Mouse (Mus musculus): ENCODE measurements around the gene Bod1l.

The Bod1l gene

GRCm38 (mm10) chr5:41844147-41844529, at the start of gene Bod1l:
Gene Bod1l, minus strand, starts transcription at chr5:41844315.
- peak; percentile 98 to 99 for DNase-seq (ENCODE audit: low spot score in 2 of 2)

- no peak for DNase-seq (ENCODE audit: low spot score in 2 of 2)
These were observed 49.2 kb upstream of the Bod1l start for GRCm38 (mm10) chr5:41893351-41893750.

- DNase-seq (ENCODE audit: low spot score in 2 of 2): no peak
These were observed 46.8 kb upstream of the Bod1l start for GRCm38 (mm10) chr5:41890871-41891270.

GRCm38 (mm10) chr5:41889245-41889849, 45.2 kb upstream of the Bod1l start:
- DNase-seq (ENCODE audit: low spot score in 2 of 2): no peak

GRCm38 (mm10) chr5:41888834-41889233, 44.7 kb upstream of the Bod1l start:
- peak; percentile 30 to 42 for DNase-seq (ENCODE audit: low spot score in 2 of 2)

GRCm38 (mm10) chr5:41887738-41888137, 43.6 kb upstream of the Bod1l start:
- peak; percentile 49 to 81 for DNase-seq (ENCODE audit: low spot score in 2 of 2)

GRCm38 (mm10) chr5:41884563-41884962, 40.4 kb upstream of the Bod1l start:
- peak; percentile 52 to 68 for DNase-seq (ENCODE audit: low spot score in 2 of 2)

GRCm38 (mm10) chr5:41871164-41871563, 27.0 kb upstream of the Bod1l start:
- peak in 1 of 2 experiments; percentile 41 for DNase-seq (ENCODE audit: low spot score in 2 of 2)

- no peak for DNase-seq (ENCODE audit: low spot score in 2 of 2)
These were observed 11.7 kb upstream of the Bod1l start for GRCm38 (mm10) chr5:41855781-41856180.

GRCm38 (mm10) chr5:41845558-41845937, 1.4 kb upstream of the Bod1l start:
- DNase-seq (ENCODE audit: low spot score in 2 of 2): no peak

GRCm38 (mm10) chr5:41844820-41845557, 874 bp upstream of the Bod1l start:
- DNase-seq (ENCODE audit: low spot score in 2 of 2): peak in 1 of 2 experiments; percentile 31

- DNase-seq (ENCODE audit: low spot score in 2 of 2): no peak
These were observed 532 bp downstream of the Bod1l start for GRCm38 (mm10) chr5:41843419-41844146.

- DNase-seq (ENCODE audit: low spot score in 2 of 2): peak; percentile 37 to 39
These were observed 1.4 kb downstream of the Bod1l start for GRCm38 (mm10) chr5:41842681-41843080.

GRCm38 (mm10) chr5:41841735-41842134, 2.4 kb downstream of the Bod1l start:
- no peak for DNase-seq (ENCODE audit: low spot score in 2 of 2)

GRCm38 (mm10) chr5:41830100-41830499, 14.0 kb downstream of the Bod1l start:
- no peak for DNase-seq (ENCODE audit: low spot score in 2 of 2)

- DNase-seq (ENCODE audit: low spot score in 2 of 2): no peak
These were observed 23.0 kb downstream of the Bod1l start for GRCm38 (mm10) chr5:41821158-41821557.

GRCm38 (mm10) chr5:41820530-41820929, 23.6 kb downstream of the Bod1l start:
- DNase-seq (ENCODE audit: low spot score in 2 of 2): no peak

- DNase-seq (ENCODE audit: low spot score in 2 of 2): no peak
These were observed 31.6 kb downstream of the Bod1l start for GRCm38 (mm10) chr5:41812516-41812915.

GRCm38 (mm10) chr5:41811279-41811678, 32.8 kb downstream of the Bod1l start:
- DNase-seq (ENCODE audit: low spot score in 2 of 2): no peak

GRCm38 (mm10) chr5:41807383-41807782, 36.7 kb downstream of the Bod1l start:
- no peak for DNase-seq (ENCODE audit: low spot score in 2 of 2)

- no peak for DNase-seq (ENCODE audit: low spot score in 2 of 2)
These were observed 37.9 kb downstream of the Bod1l start for GRCm38 (mm10) chr5:41806176-41806575.

GRCm38 (mm10) chr5:41805085-41805484, 39.0 kb downstream of the Bod1l start:
- no peak for DNase-seq (ENCODE audit: low spot score in 2 of 2)

GRCm38 (mm10) chr5:41804643-41805042, 39.5 kb downstream of the Bod1l start:
- no peak for DNase-seq (ENCODE audit: low spot score in 2 of 2)

Data from right cerebral cortex, postnatal 10 days (tissue).